Mouse (Mus musculus): Measurements from ENCODE around the gene Slco1a6.

Slco1a6 gene

DNA sequence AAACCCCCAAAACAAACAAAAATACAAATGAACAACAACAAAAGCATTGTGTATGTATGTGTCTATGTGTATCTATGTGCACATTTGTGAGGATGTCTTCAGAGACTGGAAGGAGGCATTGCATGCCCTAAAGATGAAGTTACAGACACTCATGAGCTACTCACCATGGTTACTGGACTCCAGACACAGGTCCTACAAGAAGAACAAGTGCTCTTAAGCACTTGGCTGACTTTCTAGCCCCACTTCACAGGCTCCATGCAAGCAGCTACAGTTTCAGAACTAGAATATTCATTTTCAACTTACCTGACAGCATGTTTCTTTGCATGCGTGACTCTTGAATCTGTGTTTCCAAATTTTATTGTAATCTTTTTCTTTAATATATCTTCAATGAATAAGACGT is 172.6 kb downstream of the Slco1a6 start:
- no peak for DNase-seq (ENCODE audit: low spot score)
